ENCODE assay signal across 11 mouse cellular contexts in genomic region chr17:71178530-71179181, GRCm38 (mm10). TPM values are rescaled to one million over a fixed set of nuclear protein-coding genes. Genes with fewer than 3 reads are reported as not detected.
DNase-seq lines count a peak whose midpoint lies in the region; ATAC-seq and TF ChIP-seq lines count a peak whose summit lies in the region.
"Had no signal": no experiment of that assay in that cellular context is flagged by ENCODE, and none has a peak within 500 bp of the region (broad histone marks: within the 10 kb centered on the region; RNA-seq: fewer than 3 reads in every experiment).

No protein-coding gene starts in this region.

- no peaks in the 10 kb centered on the region for H3K9me3 ChIP-seq in kidney, embryonic 15.5 days (replicated peaks)
- no peaks in the 10 kb centered on the region for H3K9me3 ChIP-seq in heart, embryonic 11.5 days (replicated peaks; ENCODE audit: control insufficient read depth, low read length)
- H3K9me3 ChIP-seq: forebrain, embryonic 13.5 days; midbrain, embryonic 12.5 days had no signal

- WGBS in kidney, embryonic 15.5 days: 21% methylated on average over 10 of the region's 10 CpGs
- 3% methylated on average over 10 of the region's 10 CpGs for WGBS in bone marrow, adult 2 months
- WGBS in heart, embryonic 11.5 days (ENCODE audit: insufficient replicate concordance): 22% methylated on average over 10 of the region's 10 CpGs

- TF ChIP-seq POLR2A in bone marrow, adult 2 months (IDR thresholded peaks at IDR 0.05; ENCODE audit: borderline replicate concordance, control insufficient read depth, low read depth, low read length): no peak

- no peak overlapping the region for H3K4me3 ChIP-seq in kidney, embryonic 15.5 days (replicated peaks)
- peak overlapping the region; percentile 67 for H3K4me3 ChIP-seq in bone marrow, adult 2 months (replicated peaks; ENCODE audit: control insufficient read depth, low read depth, low read length)
- no peak overlapping the region for H3K4me3 ChIP-seq in heart, embryonic 11.5 days (ENCODE audit: low read depth, low read length)
- H3K4me3 ChIP-seq: forebrain, embryonic 13.5 days; midbrain, embryonic 12.5 days had no signal

- peaks cover 30% of the 10 kb centered on the region for H3K4me1 ChIP-seq in kidney, embryonic 15.5 days
- H3K4me1 ChIP-seq in bone marrow, adult 2 months (ENCODE audit: control insufficient read depth, insufficient read depth, low read length): peaks cover 5% of the 10 kb centered on the region
- peaks cover 12% of the 10 kb centered on the region; the same call in 1 of the 2 replicates for H3K4me1 ChIP-seq in heart, embryonic 11.5 days (ENCODE audit: control insufficient read depth, insufficient read depth, low read length)

- peak overlapping the region; percentile 17; the same call in 1 of the 2 replicates for H3K4me2 ChIP-seq in kidney, embryonic 15.5 days
- H3K4me2 ChIP-seq in heart, embryonic 11.5 days: 0 out of 2 replicates have a peak overlapping the region, but pooled peaks have one; percentile 2
- H3K4me2 ChIP-seq: forebrain, embryonic 13.5 days; midbrain, embryonic 12.5 days had no signal

- peak overlapping the region; percentile 70 for H3K27ac ChIP-seq in kidney, embryonic 15.5 days
- peak overlapping the region; percentile 80 for H3K27ac ChIP-seq in bone marrow, adult 2 months (ENCODE audit: control insufficient read depth, insufficient read depth, low read depth, low read length, poor library complexity)
- no peak overlapping the region for H3K27ac ChIP-seq in heart, embryonic 11.5 days (ENCODE audit: low read depth, low read length)
- H3K27ac ChIP-seq: forebrain, embryonic 13.5 days; midbrain, embryonic 12.5 days had no signal

- ATAC-seq in kidney, embryonic 15.5 days (replicated peaks; ENCODE audit: low FRiP score): no peak
- ATAC-seq in heart, embryonic 11.5 days (replicated peaks; ENCODE audit: insufficient number of reproducible peaks, low FRiP score, low TSS enrichment): no peak
- peak; percentile 53 for ATAC-seq in megakaryocyte, adult 5-6 weeks (ENCODE audit: poor library complexity, severe bottlenecking)
- ATAC-seq: forebrain, embryonic 13.5 days had no signal

- H3K36me3 ChIP-seq in kidney, embryonic 15.5 days: no peaks in the 10 kb centered on the region
- H3K36me3 ChIP-seq in heart, embryonic 11.5 days (ENCODE audit: control insufficient read depth, insufficient read depth, low read length): no peaks in the 10 kb centered on the region
- H3K36me3 ChIP-seq: midbrain, embryonic 12.5 days had no signal

- no peak for TF ChIP-seq CTCF in bone marrow, adult 2 months (IDR thresholded peaks at IDR 0.05; ENCODE audit: control insufficient read depth, insufficient read depth, low read length)

- no peak for DNase-seq in kidney, adult 8-10 months
- no peak for DNase-seq in adrenal gland, postnatal 25 days
- DNase-seq in urinary bladder, postnatal 4 days (ENCODE audit: low spot score in 2 of 2): no peak
- DNase-seq in urinary bladder, postnatal 14 days (ENCODE audit: low spot score): no peak
- DNase-seq: kidney, postnatal 14 days had no signal

- no peak overlapping the region for H3K9ac ChIP-seq in kidney, embryonic 15.5 days
- H3K9ac ChIP-seq in heart, embryonic 11.5 days (ENCODE audit: low read depth, low read length): no peak overlapping the region
- H3K9ac ChIP-seq: forebrain, embryonic 13.5 days; midbrain, embryonic 12.5 days had no signal

- no peaks in the 10 kb centered on the region for H3K27me3 ChIP-seq in kidney, embryonic 15.5 days
- no peaks in the 10 kb centered on the region for H3K27me3 ChIP-seq in heart, embryonic 11.5 days (ENCODE audit: control insufficient read depth, insufficient read depth, low read length)
- H3K27me3 ChIP-seq: forebrain, embryonic 13.5 days had no signal

RNA-seq across cellular contexts. Expression of gene Lpin2, which starts 3.7 kb away (rescaled TPM):
- 70.7 and 75.3 TPM in 2 replicates for polyA plus RNA-seq in kidney, embryonic 15.5 days (2015; fragmentation: Nextera tagmentation; extraction: Ambion mirVana)
- polyA plus RNA-seq in bone marrow, adult 2 months (2011; ENCODE audit: insufficient read depth, insufficient read length, low replicate concordance, missing spikeins): 38.3 and 70.4 TPM in 2 replicates
- 21.9 and 22.5 TPM in 2 replicates for polyA plus RNA-seq in heart, embryonic 11.5 days (2014; fragmentation: Nextera tagmentation; extraction: Ambion mirVana)
- total RNA-seq in megakaryocyte, adult 5-6 weeks (2015): 21.7 and 25.3 TPM in 2 replicates
- 31.4 and 38.1 TPM in 2 replicates for total RNA-seq in megakaryocyte, adult 5-6 weeks (2017)
- 47.3 and 50.6 TPM in 2 replicates for total RNA-seq in adrenal gland, postnatal 25 days (2021)
